ENCODE assay signal across 8 mouse cellular contexts in the genomic region with DNA sequence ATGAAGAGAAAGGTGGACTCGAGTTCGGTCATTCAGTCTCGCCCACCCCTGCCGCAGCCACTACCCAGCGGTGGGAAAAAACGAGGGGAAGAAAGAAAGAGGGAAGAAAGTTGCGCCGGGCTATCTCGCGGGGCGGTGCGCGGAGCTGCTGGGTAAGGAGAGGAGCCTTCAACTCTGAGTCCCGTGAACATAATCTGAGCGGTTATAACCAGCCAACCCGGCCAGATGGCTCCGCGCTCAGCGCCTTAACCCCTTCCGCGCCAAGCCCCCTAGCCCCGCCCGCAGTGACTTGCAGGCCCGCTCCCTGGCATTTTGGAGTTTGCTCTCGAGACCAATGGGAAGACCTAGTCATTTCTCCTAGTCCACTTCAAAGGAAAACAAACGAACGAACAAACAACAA. TPM values are rescaled to one million over a fixed set of nuclear protein-coding genes. Genes with fewer than 3 reads are reported as not detected.
DNase-seq lines count a peak whose midpoint lies in the region; ATAC-seq lines count a peak whose summit lies in the region.

No protein-coding gene starts in this region.

- H3K4me2 ChIP-seq in heart, embryonic 12.5 days, result peak overlapping the region; percentile 91
- H3K4me2 ChIP-seq in neural tube, embryonic 11.5 days (ENCODE audit: low read depth), result peak overlapping the region; percentile 65

- H3K36me3 ChIP-seq in heart, embryonic 12.5 days, result no peaks in the 10 kb centered on the region
- no peaks in the 10 kb centered on the region for H3K36me3 ChIP-seq in neural tube, embryonic 11.5 days (ENCODE audit: control insufficient read depth, insufficient read depth, low read length)

- under 1% methylated on average over 27 of the region's 27 CpGs for WGBS in heart, embryonic 12.5 days
- WGBS in neural tube, embryonic 11.5 days, result 1% methylated on average over 27 of the region's 27 CpGs

- peaks cover 56% of the 10 kb centered on the region for H3K4me1 ChIP-seq in heart, embryonic 12.5 days (replicated peaks)
- peaks cover 12% of the 10 kb centered on the region; the same call in 1 of the 2 replicates for H3K4me1 ChIP-seq in neural tube, embryonic 11.5 days (ENCODE audit: control insufficient read depth, insufficient read depth, low read length)

- peak overlapping the region; percentile 70 for H3K9ac ChIP-seq in heart, embryonic 12.5 days
- peak overlapping the region; percentile 26 for H3K9ac ChIP-seq in neural tube, embryonic 11.5 days (ENCODE audit: low read length)

- DNase-seq in gastrocnemius, postnatal 14 days, result peak; percentile 59
- DNase-seq in gastrocnemius, adult 8-10 months (ENCODE audit: low spot score in 2 of 2), result no peak
- peak; percentile 64 to 76 for DNase-seq in cerebellum, postnatal 36 days
- peak; percentile 67 for DNase-seq in kidney, postnatal 14 days
- DNase-seq in neural tube, embryonic 11.5 days (ENCODE audit: low spot score), result peak; percentile 67
- no peak for DNase-seq in left cerebral cortex, postnatal 10 days (ENCODE audit: extremely low spot score in 1 of 2, low spot score in 2 of 2)
- no peak for DNase-seq in left cerebral cortex, adult 11 months (ENCODE audit: low spot score)

- 0 out of 2 replicates have a peak overlapping the region, but pooled peaks have one; percentile 0 for H3K27ac ChIP-seq in heart, embryonic 12.5 days (ENCODE audit: poor library complexity, severe bottlenecking)
- H3K27ac ChIP-seq in neural tube, embryonic 11.5 days (ENCODE audit: low read depth, low read length), result no peak overlapping the region

- peaks cover 21% of the 10 kb centered on the region; the same call in 1 of the 2 replicates for H3K27me3 ChIP-seq in heart, embryonic 12.5 days (replicated peaks)
- H3K27me3 ChIP-seq in neural tube, embryonic 11.5 days (ENCODE audit: control insufficient read depth, insufficient read depth, low read length), result peaks cover 47% of the 10 kb centered on the region

- H3K9me3 ChIP-seq in heart, embryonic 12.5 days (replicated peaks), result no peaks in the 10 kb centered on the region
- H3K9me3 ChIP-seq in neural tube, embryonic 11.5 days (ENCODE audit: control insufficient read depth, low read length), result no peaks in the 10 kb centered on the region

- ATAC-seq in heart, embryonic 12.5 days (ENCODE audit: insufficient number of reproducible peaks, low FRiP score), result no peak
- peak; percentile 48; the same call in 1 of the 2 replicates for ATAC-seq in neural tube, embryonic 11.5 days (ENCODE audit: insufficient read depth, low FRiP score, low TSS enrichment)

- intact Hi-C loops in gastrocnemius, postnatal 14 days (cut with DNase I; ENCODE audit: low total_unique reads), result loop anchor here (5.0 to 10.0 kb wide), 3 partner anchors 120 to 292 kb away; no protein-coding TSS in a partner anchor
- intact Hi-C loops in left cerebral cortex, postnatal 10 days (cut with DNase I), result loop anchor here (5.0 kb wide), 2 partner anchors 212 to 297 kb away; no protein-coding TSS in a partner anchor

- H3K4me3 ChIP-seq in heart, embryonic 12.5 days, result peak overlapping the region; percentile 54
- peak overlapping the region; percentile 38 for H3K4me3 ChIP-seq in neural tube, embryonic 11.5 days (ENCODE audit: low read depth, low read length)

RNA-seq across cellular contexts. Expression of a gene that starts 1.9 kb away (rescaled TPM):
- 1 to 10 TPM; 2.3 TPM for total RNA-seq in gastrocnemius, postnatal 14 days (2021)
- 1 to 10 TPM; 1.6 to 2.6 (median 1.6) TPM for total RNA-seq in gastrocnemius, adult 8-10 months (2022)
- polyA plus RNA-seq in heart, embryonic 12.5 days (2016; fragmentation: Nextera tagmentation; extraction: Ambion mirVana), result 8.2 and 8.9 TPM in 2 replicates
- polyA plus RNA-seq in neural tube, embryonic 11.5 days (2014; fragmentation: Nextera tagmentation; extraction: Ambion mirVana), result 9.8 and 9.9 TPM in 2 replicates
- 1 to 10 TPM; 3.8 to 4.4 TPM for total RNA-seq in left cerebral cortex, postnatal 10 days (2021)

Comparison
In these comparisons a context has a peak if more than half of its experiments do, and no peak if none do; other contexts are left out.
1. DNase-seq: peak in gastrocnemius, postnatal 14 days (single experiment), cerebellum, postnatal 36 days (2 of 2), kidney, postnatal 14 days (single experiment) and neural tube, embryonic 11.5 days (single experiment); none in gastrocnemius, adult 8-10 months (0 of 2), left cerebral cortex, postnatal 10 days (0 of 2) and left cerebral cortex, adult 11 months (single experiment).